Mouse (Mus musculus) bone marrow macrophage, adult 2 months (primary cell): ENCODE data around the gene Necap1. TPM values are rescaled to one million over a fixed set of nuclear protein-coding genes. Genes with fewer than 3 reads are reported as not detected.

Source experiments
- H3K27ac ChIP-seq: 2 replicates; pipeline ENCODE4 v1.5.1; 2012; ENCODE audit warnings: low read depth, low read length; ENCODE audit not compliant: insufficient read depth
- H3K4me1 ChIP-seq: 2 replicates; pipeline ENCODE4 v1.6.1; 2012; ENCODE audit warnings: low read length; ENCODE audit not compliant: control insufficient read depth, insufficient read depth
- H3K4me3 ChIP-seq: 2 replicates; pipeline ENCODE4 v1.5.1; 2012; ENCODE audit warnings: mild to moderate bottlenecking, low read length, moderate library complexity; ENCODE audit not compliant: insufficient read depth
- CTCF ChIP-seq: IDR thresholded peaks from 2 replicates; pipeline ENCODE4 v1.5.1; 2012; ENCODE audit warnings: low read depth, mild to moderate bottlenecking, low read length, moderate library complexity
- POLR2A ChIP-seq: IDR thresholded peaks from 2 replicates; pipeline ENCODE4 v1.6.1; 2012; ENCODE audit warnings: mild to moderate bottlenecking, low read depth, low read length, borderline replicate concordance
- polyA plus RNA-seq: library from polyadenylated mRNA; stranded (reverse); fragments of >200 nt; gene quantifications from 2 replicates; pipeline ENCODE4 v1.2.4, GENCODE M21; 2012; ENCODE audit not compliant: missing spikeins, insufficient read depth, insufficient read length

Gene Necap1
- 61.2 and 67.3 TPM in 2 replicates for polyA plus RNA-seq

- peak within 1 kb of the TSS; percentile 99 for H3K27ac ChIP-seq
These were observed at the start of gene Necap1 for GRCm38 (mm10) chr6:122873871-122874719. Necap1 (plus strand) TSS chr6:122874474.

DNA sequence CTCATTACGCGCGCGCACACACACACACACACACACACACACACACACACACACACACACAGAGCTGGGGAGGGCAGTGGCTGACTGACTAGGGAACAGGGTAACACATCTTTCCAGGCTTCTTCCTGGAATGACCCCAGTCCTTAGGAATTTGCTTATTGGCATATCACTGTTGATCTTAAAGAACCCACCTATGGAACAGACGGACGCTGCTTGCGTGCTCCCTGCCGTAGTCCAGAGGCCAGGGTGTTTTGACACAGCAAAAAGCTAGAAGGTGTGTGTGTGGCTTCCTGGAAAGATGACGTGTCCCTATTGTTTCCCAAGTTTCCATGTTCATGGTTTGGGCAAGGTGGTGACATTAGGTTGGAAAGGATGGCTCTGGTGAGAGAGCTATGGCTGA, 49.1 kb upstream of the Necap1 start:
- Histone ChIP-seq H3K4me1 (peaks cover 41% of the 10 kb centered on the region), H3K4me3 (no peak overlapping the region), H3K27ac (no peak overlapping the region)
- no peak for TF ChIP-seq CTCF
- TF ChIP-seq POLR2A = no peak

More at GRCm38 (mm10) chr6:122873871-122874719, at the start of gene Necap1:
- peaks cover 65% of the 10 kb centered on the region for H3K4me1 ChIP-seq
- TF ChIP-seq CTCF (peak; percentile 47), POLR2A (no peak)
- peak within 1 kb of the TSS; percentile 90 for H3K4me3 ChIP-seq

DNA sequence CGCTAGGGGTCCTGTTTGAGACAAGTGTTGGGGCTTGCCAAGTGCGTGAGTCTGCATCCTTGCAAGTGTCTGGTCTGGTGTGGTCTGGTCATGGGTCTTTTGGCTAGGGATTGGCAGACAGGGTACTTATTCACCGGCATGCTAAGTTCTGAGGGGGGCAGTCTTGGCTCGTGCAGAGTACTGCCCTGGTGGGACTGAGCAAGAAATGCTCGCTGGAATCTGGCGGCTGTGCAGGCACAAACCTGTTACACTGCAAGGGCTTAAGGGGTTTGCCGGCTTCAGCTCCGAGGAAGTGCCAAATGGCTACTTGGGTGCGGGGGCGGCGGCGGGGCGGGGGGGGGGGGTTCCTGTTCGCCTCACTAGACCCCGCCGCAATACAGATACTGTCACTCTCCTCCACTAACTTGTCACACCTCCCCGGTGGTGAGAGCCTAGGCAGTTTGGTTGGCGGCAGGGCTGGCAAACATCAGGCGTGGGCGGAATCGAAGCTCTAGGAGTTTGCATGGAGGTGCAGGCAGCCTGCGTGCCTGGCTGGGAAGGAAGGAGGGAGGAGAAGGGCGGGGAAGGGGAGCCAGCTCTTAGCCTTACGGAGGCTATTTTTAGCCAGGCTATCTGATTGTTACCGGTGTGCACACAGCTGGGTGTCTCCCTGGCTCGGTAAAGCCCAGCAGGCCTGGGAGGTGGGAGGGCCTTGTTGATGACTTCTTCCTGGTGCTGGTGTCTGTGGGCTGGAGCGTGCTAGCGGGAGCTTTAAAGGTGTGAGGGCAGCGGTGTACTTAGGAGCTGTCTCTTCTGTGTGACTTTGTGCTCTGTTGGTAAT, 48.1 kb upstream of the Necap1 start:
- Histone ChIP-seq H3K4me1 (peaks cover 36% of the 10 kb centered on the region), H3K4me3 (peak overlapping the region; percentile 7; the same call in 1 of the 2 replicates), H3K27ac (no peak overlapping the region)
- TF ChIP-seq POLR2A (no peak), CTCF (no peak)

DNA sequence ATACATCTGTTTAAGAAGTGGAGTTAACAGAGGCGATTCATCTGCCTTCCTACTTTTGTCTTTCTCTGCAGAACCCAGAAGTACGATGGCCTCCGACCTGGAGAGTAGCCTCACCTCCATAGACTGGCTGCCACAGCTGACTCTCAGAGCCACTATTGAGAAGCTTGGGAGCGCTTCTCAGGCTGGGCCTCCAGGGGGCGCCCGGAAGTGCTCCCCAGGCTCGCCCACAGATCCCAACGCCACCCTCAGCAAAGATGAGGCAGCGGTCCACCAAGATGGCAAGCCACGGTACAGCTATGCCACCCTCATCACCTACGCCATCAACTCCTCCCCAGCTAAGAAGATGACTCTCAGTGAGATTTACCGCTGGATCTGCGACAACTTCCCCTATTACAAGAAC, 46.2 kb upstream of the Necap1 start:
- Histone ChIP-seq H3K4me1 (peaks cover 23% of the 10 kb centered on the region), H3K27ac (no peak overlapping the region), H3K4me3 (no peak overlapping the region)
- TF ChIP-seq POLR2A = no peak
- TF ChIP-seq CTCF = no peak

- no peak overlapping the region for H3K4me3 ChIP-seq
- TF ChIP-seq POLR2A (no peak), CTCF (no peak)
- no peak overlapping the region for H3K27ac ChIP-seq
- no peaks in the 10 kb centered on the region for H3K4me1 ChIP-seq
These were observed 41.4 kb upstream of the Necap1 start for GRCm38 (mm10) chr6:122832880-122833279.

GRCm38 (mm10) chr6:122834365-122834764, 39.9 kb upstream of the Necap1 start:
- H3K4me3 ChIP-seq = no peak overlapping the region
- peak; percentile 72 for TF ChIP-seq CTCF
- TF ChIP-seq POLR2A = no peak
- no peak overlapping the region for H3K27ac ChIP-seq
- peaks cover 5% of the 10 kb centered on the region for H3K4me1 ChIP-seq

- Histone ChIP-seq H3K4me1 (peaks cover 5% of the 10 kb centered on the region), H3K27ac (no peak overlapping the region), H3K4me3 (no peak overlapping the region)
- TF ChIP-seq POLR2A = no peak
- TF ChIP-seq CTCF = no peak
These were observed 37.3 kb upstream of the Necap1 start for GRCm38 (mm10) chr6:122836974-122837373.

DNA sequence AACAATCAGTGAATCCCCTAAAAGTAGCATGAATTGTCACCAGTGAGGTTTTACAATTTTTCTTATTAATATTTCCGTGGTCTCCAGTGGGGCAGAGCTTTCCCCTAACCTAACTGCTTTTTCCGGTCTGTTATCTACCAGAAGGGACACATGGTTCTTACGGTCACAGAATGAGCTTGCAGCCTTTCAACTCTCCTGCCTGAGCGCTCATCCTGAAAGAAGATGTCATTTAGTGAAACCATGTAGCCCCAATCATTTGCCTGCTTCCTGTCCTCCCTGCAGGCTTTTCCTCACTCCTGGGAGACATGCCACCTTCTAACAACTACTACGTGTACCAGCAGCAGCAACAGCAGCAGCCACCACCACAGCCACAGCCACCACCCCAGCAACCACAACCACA, 36.7 kb upstream of the Necap1 start:
- TF ChIP-seq CTCF (no peak), POLR2A (no peak)
- Histone ChIP-seq H3K4me3 (no peak overlapping the region), H3K27ac (no peak overlapping the region), H3K4me1 (peaks cover 5% of the 10 kb centered on the region)

GRCm38 (mm10) chr6:122843759-122844158, 30.5 kb upstream of the Necap1 start:
- H3K27ac ChIP-seq = no peak overlapping the region
- no peak overlapping the region for H3K4me3 ChIP-seq
- H3K4me1 ChIP-seq = no peaks in the 10 kb centered on the region
- TF ChIP-seq CTCF = no peak
- TF ChIP-seq POLR2A = no peak
